Mouse (Mus musculus) retina, postnatal 1 day (tissue): ENCODE data around the gene Thap12.

ENCODE experiments used
- DNase-seq: peaks from one replicate; pipeline ENCODE4 v3.0.0-alpha.2; 2012

Thap12 gene

GRCm38 (mm10) chr7:98760126-98760525, 57.2 kb downstream of the Thap12 start:
- no peak for DNase-seq

- no peak for DNase-seq
Measured at GRCm38 (mm10) chr7:98763911-98764310, 61.0 kb downstream of the Thap12 start.

GRCm38 (mm10) chr7:98767261-98767660, 64.4 kb downstream of the Thap12 start:
- DNase-seq = no peak
